Mouse (Mus musculus) heart, adult 2 months (tissue): ENCODE data around the gene Kcng3.

Experiments
- CTCF ChIP-seq: fragments of 200-600 bp; IDR thresholded peaks from 2 replicates; pipeline ENCODE4 v1.8.1; 2022; ENCODE audit warnings: antibody characterized with exemption, mild to moderate bottlenecking, moderate library complexity
- EP300 ChIP-seq: fragments of 200-500 bp; IDR thresholded peaks from 2 replicates; pipeline ENCODE4 v1.6.1; 2011; ENCODE audit warnings: low read depth, low read length, control low read depth; ENCODE audit not compliant: insufficient read depth
- POLR2A ChIP-seq: fragments of 200-500 bp; IDR thresholded peaks from 2 replicates; pipeline ENCODE4 v1.6.1; 2011; ENCODE audit warnings: mild to moderate bottlenecking, low read depth, low read length, control low read depth; ENCODE audit not compliant: insufficient read depth

- TF ChIP-seq CTCF: no peak
- no peak for TF ChIP-seq POLR2A
- no peak for TF ChIP-seq EP300
These were observed 92.2 kb downstream of the Kcng3 start for GRCm38 (mm10) chr17:83539262-83540037.
